In the genomic region with DNA sequence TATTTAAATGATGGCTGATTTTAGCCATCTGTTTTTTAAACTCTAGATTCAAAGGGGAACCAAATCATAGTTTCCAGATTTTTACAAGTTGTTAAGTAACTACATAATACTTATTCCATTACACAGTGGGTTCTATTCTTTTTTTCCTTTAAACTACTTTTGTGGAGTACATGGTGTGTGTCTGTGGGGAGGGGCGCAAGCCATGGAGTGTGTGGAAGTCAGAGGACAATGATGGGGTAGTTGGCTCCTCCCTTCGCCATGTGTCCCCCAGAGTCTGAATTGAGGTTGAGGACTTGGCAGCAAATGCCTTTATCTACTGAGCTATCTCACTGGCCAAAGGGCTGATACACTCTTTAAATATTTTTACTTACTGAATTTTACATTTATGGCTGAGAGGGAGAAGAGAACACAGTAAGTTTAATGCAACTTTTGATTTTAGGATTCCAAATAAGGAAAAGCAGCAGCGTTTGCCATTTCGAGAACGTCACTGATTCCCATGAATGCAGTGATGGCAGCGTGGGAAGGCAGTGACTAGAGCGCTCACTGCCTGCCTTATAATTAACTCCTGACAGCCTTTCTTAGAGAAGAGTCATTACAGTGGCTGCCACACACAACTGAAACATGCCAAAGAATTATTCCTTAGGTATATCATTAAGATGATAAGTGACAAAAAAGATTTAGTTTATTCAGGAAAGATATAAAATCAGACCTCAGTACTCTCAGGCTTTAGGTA, we compare ENCODE assay signal across 27 mouse cellular contexts. TPM values are rescaled to one million over a fixed set of nuclear protein-coding genes. Genes with fewer than 3 reads are reported as not detected.
DNase-seq lines count a peak whose midpoint lies in the region; ATAC-seq and TF ChIP-seq lines count a peak whose summit lies in the region.
"Had no signal": no experiment of that assay in that cellular context is flagged by ENCODE, and none has a peak within 500 bp of the region (broad histone marks: within the 10 kb centered on the region; RNA-seq: fewer than 3 reads in every experiment).

No protein-coding gene starts in this region.

- DNase-seq in embryonic facial prominence, embryonic 10.5 days (ENCODE audit: low spot score): no peak
- DNase-seq in forebrain, postnatal 0 days: peak; percentile 30
- DNase-seq in right cerebral cortex, adult 18-20 months: peak; percentile 20
- no peak for DNase-seq in right cerebral cortex, postnatal 25 days
- DNase-seq in brain, adult 2 months (ENCODE audit: low read depth, low spot score): peak; percentile 59
- DNase-seq: adrenal gland, adult 8-10 months; adrenal gland, postnatal 36 days; B cell, adult 2 months; cerebellum, adult 11-12 months; cerebellum, adult 9-10 months; cerebellum, postnatal 25 days; gastrocnemius, postnatal 10 days; heart, adult 2 months had no signal

- ATAC-seq in embryonic facial prominence, embryonic 15.5 days (ENCODE audit: insufficient number of reproducible peaks, low FRiP score, low TSS enrichment, low read depth): 0 out of 2 replicates have a peak, but pooled peaks have one; percentile 54
- peak; percentile 93 for ATAC-seq in forebrain, postnatal 0 days
- no peak for ATAC-seq in forebrain, embryonic 12.5 days (ENCODE audit: low FRiP score)
- ATAC-seq in kidney, embryonic 15.5 days (replicated peaks; ENCODE audit: low FRiP score): no peak
- ATAC-seq: CD4-positive, CD25-positive, alpha-beta regulatory T cell, adult 4 months; intestine, embryonic 15.5 days had no signal

- H3K4me2 ChIP-seq in embryonic facial prominence, embryonic 15.5 days (replicated peaks): no peak overlapping the region
- no peak overlapping the region for H3K4me2 ChIP-seq in forebrain, postnatal 0 days (ENCODE audit: low read depth)
- no peak overlapping the region for H3K4me2 ChIP-seq in forebrain, embryonic 12.5 days
- H3K4me2 ChIP-seq in kidney, embryonic 15.5 days: no peak overlapping the region
- H3K4me2 ChIP-seq: heart, embryonic 12.5 days; hindbrain, embryonic 14.5 days; intestine, embryonic 15.5 days had no signal

- no peaks in the 10 kb centered on the region for H3K9me3 ChIP-seq in embryonic facial prominence, embryonic 15.5 days (replicated peaks)
- no peaks in the 10 kb centered on the region for H3K9me3 ChIP-seq in embryonic facial prominence, embryonic 10.5 days
- no peaks in the 10 kb centered on the region for H3K9me3 ChIP-seq in forebrain, postnatal 0 days (ENCODE audit: low read length)
- no peaks in the 10 kb centered on the region for H3K9me3 ChIP-seq in forebrain, embryonic 12.5 days
- H3K9me3 ChIP-seq in kidney, embryonic 15.5 days (replicated peaks): no peaks in the 10 kb centered on the region
- H3K9me3 ChIP-seq: G1E; heart, embryonic 12.5 days; hindbrain, embryonic 10.5 days; intestine, embryonic 15.5 days had no signal

- no peaks in the 10 kb centered on the region for H3K4me1 ChIP-seq in embryonic facial prominence, embryonic 15.5 days
- H3K4me1 ChIP-seq in embryonic facial prominence, embryonic 10.5 days: no peaks in the 10 kb centered on the region
- no peaks in the 10 kb centered on the region for H3K4me1 ChIP-seq in forebrain, postnatal 0 days (ENCODE audit: insufficient read depth)
- no peaks in the 10 kb centered on the region for H3K4me1 ChIP-seq in forebrain, embryonic 12.5 days
- H3K4me1 ChIP-seq in kidney, embryonic 15.5 days: no peaks in the 10 kb centered on the region
- H3K4me1 ChIP-seq: heart, embryonic 12.5 days; hindbrain, embryonic 10.5 days; intestine, embryonic 15.5 days had no signal

- no peak overlapping the region for H3K9ac ChIP-seq in embryonic facial prominence, embryonic 15.5 days
- no peak overlapping the region for H3K9ac ChIP-seq in forebrain, postnatal 0 days
- no peak overlapping the region for H3K9ac ChIP-seq in forebrain, embryonic 12.5 days
- no peak overlapping the region for H3K9ac ChIP-seq in kidney, embryonic 15.5 days
- H3K9ac ChIP-seq: heart, embryonic 12.5 days; hindbrain, embryonic 14.5 days; intestine, embryonic 15.5 days had no signal

- no peak overlapping the region for H3K4me3 ChIP-seq in embryonic facial prominence, embryonic 15.5 days (replicated peaks)
- no peak overlapping the region for H3K4me3 ChIP-seq in embryonic facial prominence, embryonic 10.5 days
- H3K4me3 ChIP-seq in forebrain, postnatal 0 days (ENCODE audit: low read depth, low read length): no peak overlapping the region
- H3K4me3 ChIP-seq in forebrain, embryonic 12.5 days (replicated peaks): no peak overlapping the region
- H3K4me3 ChIP-seq in kidney, embryonic 15.5 days (replicated peaks): no peak overlapping the region
- H3K4me3 ChIP-seq: erythroblast, embryonic 14.5 days; heart, adult 2 months; heart, embryonic 12.5 days; hindbrain, embryonic 10.5 days; intestine, embryonic 15.5 days had no signal

- WGBS in embryonic facial prominence, embryonic 15.5 days: 76% methylated on average over 7 of the region's 7 CpGs
- 95% methylated on average over 7 of the region's 7 CpGs for WGBS in embryonic facial prominence, embryonic 10.5 days
- WGBS in forebrain, postnatal 0 days: 63% methylated on average over 7 of the region's 7 CpGs
- WGBS in forebrain, embryonic 12.5 days: 90% methylated on average over 7 of the region's 7 CpGs
- 89% methylated on average over 7 of the region's 7 CpGs for WGBS in kidney, embryonic 15.5 days

- H3K27me3 ChIP-seq in embryonic facial prominence, embryonic 15.5 days: no peaks in the 10 kb centered on the region
- H3K27me3 ChIP-seq in embryonic facial prominence, embryonic 10.5 days (replicated peaks; ENCODE audit: low read depth, poor library complexity, severe bottlenecking): no peaks in the 10 kb centered on the region
- no peaks in the 10 kb centered on the region for H3K27me3 ChIP-seq in forebrain, postnatal 0 days (ENCODE audit: insufficient read depth, low read length)
- no peaks in the 10 kb centered on the region for H3K27me3 ChIP-seq in forebrain, embryonic 12.5 days
- H3K27me3 ChIP-seq in kidney, embryonic 15.5 days: no peaks in the 10 kb centered on the region
- H3K27me3 ChIP-seq: heart, embryonic 12.5 days; intestine, embryonic 15.5 days had no signal

- H3K36me3 ChIP-seq in embryonic facial prominence, embryonic 15.5 days: peaks cover 63% of the 10 kb centered on the region
- peaks cover 96% of the 10 kb centered on the region for H3K36me3 ChIP-seq in embryonic facial prominence, embryonic 10.5 days (replicated peaks)
- H3K36me3 ChIP-seq in forebrain, postnatal 0 days (ENCODE audit: insufficient read depth): peaks cover 24% of the 10 kb centered on the region
- peaks cover 66% of the 10 kb centered on the region for H3K36me3 ChIP-seq in forebrain, embryonic 12.5 days (replicated peaks)
- H3K36me3 ChIP-seq in kidney, embryonic 15.5 days: peaks cover 79% of the 10 kb centered on the region
- H3K36me3 ChIP-seq: G1E had no signal

- H3K27ac ChIP-seq in embryonic facial prominence, embryonic 15.5 days (replicated peaks): no peak overlapping the region; the same call in 1 of the 2 replicates
- no peak overlapping the region for H3K27ac ChIP-seq in embryonic facial prominence, embryonic 10.5 days (replicated peaks)
- H3K27ac ChIP-seq in forebrain, postnatal 0 days (ENCODE audit: low read depth, low read length): no peak overlapping the region
- H3K27ac ChIP-seq in forebrain, embryonic 12.5 days: no peak overlapping the region
- no peak overlapping the region for H3K27ac ChIP-seq in kidney, embryonic 15.5 days
- H3K27ac ChIP-seq: heart, adult 2 months; hindbrain, embryonic 10.5 days; hindbrain, embryonic 14.5 days; intestine, embryonic 15.5 days had no signal

- TF ChIP-seq CTCF in forebrain, postnatal 0 days (IDR thresholded peaks at IDR 0.05; ENCODE audit: low read depth): no peak

RNA-seq across cellular contexts. Expression of a gene that starts 37.1 kb away (rescaled TPM):
- 8.4 and 8.8 TPM in 2 replicates for polyA plus RNA-seq in embryonic facial prominence, embryonic 15.5 days (2015; fragmentation: Nextera tagmentation; extraction: Ambion mirVana)
- polyA plus RNA-seq in embryonic facial prominence, embryonic 10.5 days (2016; fragmentation: Nextera tagmentation; extraction: Ambion mirVana): 6.4 and 7.8 TPM in 2 replicates
- 3.8 and 4.7 TPM in 2 replicates for total RNA-seq in forebrain, postnatal 0 days (2014; rRNA removed)
- 2.4 and 2.7 TPM in 2 replicates for polyA plus RNA-seq in forebrain, postnatal 0 days (2015; fragmentation: Nextera tagmentation; extraction: Ambion mirVana)
- 5.5 and 6.1 TPM in 2 replicates for polyA plus RNA-seq in forebrain, embryonic 12.5 days (2016; fragmentation: Nextera tagmentation; extraction: Ambion mirVana)
- 16.0 and 17.8 TPM in 2 replicates for polyA plus RNA-seq in kidney, embryonic 15.5 days (2015; fragmentation: Nextera tagmentation; extraction: Ambion mirVana)
- polyA plus RNA-seq: erythroblast, embryonic 14.5 days had no signal

RNA-seq across cellular contexts. Expression of a gene that starts 37.7 kb away (rescaled TPM):
- 3.4 and 6.3 TPM in 2 replicates for polyA plus RNA-seq in embryonic facial prominence, embryonic 15.5 days (2015; fragmentation: Nextera tagmentation; extraction: Ambion mirVana)
- 21.9 and 44.5 TPM in 2 replicates for polyA plus RNA-seq in embryonic facial prominence, embryonic 10.5 days (2016; fragmentation: Nextera tagmentation; extraction: Ambion mirVana)
- total RNA-seq in forebrain, postnatal 0 days (2014; rRNA removed): 1.0 and 2.1 TPM in 2 replicates
- 2.5 and 3.9 TPM in 2 replicates for polyA plus RNA-seq in forebrain, postnatal 0 days (2015; fragmentation: Nextera tagmentation; extraction: Ambion mirVana)
- polyA plus RNA-seq in forebrain, embryonic 12.5 days (2016; fragmentation: Nextera tagmentation; extraction: Ambion mirVana): 4.3 and 7.5 TPM in 2 replicates
- polyA plus RNA-seq in kidney, embryonic 15.5 days (2015; fragmentation: Nextera tagmentation; extraction: Ambion mirVana): 8.6 and 11.2 TPM in 2 replicates
- polyA plus RNA-seq: CD4-positive, CD25-positive, alpha-beta regulatory T cell, adult 4 months; erythroblast, embryonic 14.5 days; G1E had no signal

RNA-seq across cellular contexts. Expression of a gene that starts 57.1 kb away (rescaled TPM):
- polyA plus RNA-seq in embryonic facial prominence, embryonic 15.5 days (2015; fragmentation: Nextera tagmentation; extraction: Ambion mirVana): 154 and 196 TPM in 2 replicates
- polyA plus RNA-seq in embryonic facial prominence, embryonic 10.5 days (2016; fragmentation: Nextera tagmentation; extraction: Ambion mirVana): not detected in 2 replicates
- total RNA-seq in forebrain, postnatal 0 days (2014; rRNA removed): not detected in 2 replicates
- not detected in 2 replicates for polyA plus RNA-seq in forebrain, postnatal 0 days (2015; fragmentation: Nextera tagmentation; extraction: Ambion mirVana)
- not detected in 2 replicates for polyA plus RNA-seq in forebrain, embryonic 12.5 days (2016; fragmentation: Nextera tagmentation; extraction: Ambion mirVana)
- 1.1 TPM in 1 of 2 replicates, not detected in the other for polyA plus RNA-seq in kidney, embryonic 15.5 days (2015; fragmentation: Nextera tagmentation; extraction: Ambion mirVana)
- total RNA-seq: adrenal gland, adult 8-10 months; adrenal gland, postnatal 36 days; G1E; gastrocnemius, postnatal 10 days; gastrocnemius, postnatal 4 days; heart, adult 2 months; heart, postnatal 25 days had no signal
- polyA plus RNA-seq: brain, embryonic 14.5 days; CD4-positive, CD25-positive, alpha-beta regulatory T cell, adult 4 months; erythroblast, embryonic 14.5 days; G1E; heart, adult 2 months; heart, embryonic 12.5 days; heart, embryonic 16.5 days; hindbrain, embryonic 10.5 days; hindbrain, embryonic 14.5 days; intestine, embryonic 15.5 days had no signal

Comparison
In these comparisons a context has a peak if more than half of its experiments do, and no peak if none do; other contexts are left out.
1. ATAC-seq: peak in embryonic facial prominence, embryonic 15.5 days (single experiment) and forebrain, postnatal 0 days (single experiment); none in forebrain, embryonic 12.5 days (single experiment) and kidney, embryonic 15.5 days (single experiment).
2. DNase-seq: peak in forebrain, postnatal 0 days (single experiment), right cerebral cortex, adult 18-20 months (single experiment) and brain, adult 2 months (single experiment); none in embryonic facial prominence, embryonic 10.5 days (single experiment) and right cerebral cortex, postnatal 25 days (single experiment).
3. RNA of a gene that starts 57.1 kb away (polyA plus RNA-seq): 154 to 196 TPM in embryonic facial prominence, embryonic 15.5 days; 1.1 TPM in kidney, embryonic 15.5 days, not detected in embryonic facial prominence, embryonic 10.5 days, not detected in forebrain, postnatal 0 days and not detected in forebrain, embryonic 12.5 days; every median in the first group is over 10 times any median in the second.